Mouse (Mus musculus) stomach, postnatal 0 days (tissue): ENCODE measurements around the gene Smarcd2.

Experiments used
- CTCF ChIP-seq: IDR thresholded peaks from 2 replicates; pipeline ENCODE4 v1.5.1; 2016; ENCODE audit warnings: antibody characterized with exemption, low read depth, mild to moderate bottlenecking, moderate library complexity
- EP300 ChIP-seq: optimal IDR thresholded peaks from 2 replicates; pipeline ENCODE3; 2016; ENCODE audit warnings: antibody characterized with exemption

DNA sequence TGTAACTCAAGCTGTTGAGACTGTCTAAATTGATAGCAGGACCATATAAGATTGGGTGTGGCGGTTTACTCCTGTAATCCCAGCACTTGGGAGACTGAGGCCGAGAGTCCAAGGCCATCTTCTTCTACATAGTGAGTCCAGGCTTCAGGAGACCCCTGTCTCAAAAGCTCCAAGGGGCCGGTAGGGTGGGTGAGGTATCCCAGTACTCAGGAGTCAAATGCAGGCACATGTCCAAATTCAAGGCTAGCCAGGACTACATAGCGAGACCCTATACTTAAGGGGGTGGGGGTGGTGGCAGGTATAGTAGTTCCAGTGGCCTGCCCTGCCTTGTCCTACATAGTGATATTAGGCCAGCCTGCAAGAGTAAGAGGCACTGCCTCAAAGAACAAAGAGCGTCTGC, 57.9 kb downstream of the Smarcd2 start:
- TF ChIP-seq CTCF = no peak
- TF ChIP-seq EP300 = no peak
